Mouse (Mus musculus) liver, adult 2 months (tissue): Measurements from ENCODE around the gene Rgs9. TPM values are rescaled to one million over a fixed set of nuclear protein-coding genes. Genes with fewer than 3 reads are reported as not detected.
A peak's percentile ranks its signal among the peaks of the same experiment; 100 is the strongest.

Experiments used
- DNase-seq: peaks from one replicate; pipeline ENCODE4 v3.0.0-alpha.2; 2011; ENCODE audit warnings: low read depth, low spot score; ENCODE audit errors: extremely low read depth
- H3K27ac ChIP-seq: fragments of 200-500 bp; replicated peaks from 2 replicates; pipeline ENCODE4 v1.5.1; 2012; ENCODE audit warnings: low read depth, mild to moderate bottlenecking, control low read depth, inconsistent platforms, low read length; ENCODE audit not compliant: insufficient read depth
- H3K27me3 ChIP-seq: fragments of 200-500 bp; 2 replicates; pipeline ENCODE4 v1.6.1; 2012; ENCODE audit warnings: mild to moderate bottlenecking, moderate library complexity, low read length, inconsistent platforms; ENCODE audit not compliant: control insufficient read depth, insufficient read depth
- H3K36me3 ChIP-seq: fragments of 200-500 bp; 2 replicates; pipeline ENCODE4 v1.6.1; 2012; ENCODE audit warnings: low read length, inconsistent platforms; ENCODE audit not compliant: control insufficient read depth, insufficient read depth
- H3K4me1 ChIP-seq: fragments of 200-500 bp; 2 replicates; pipeline ENCODE4 v1.6.1; 2011; ENCODE audit warnings: low read length; ENCODE audit not compliant: control insufficient read depth, insufficient read depth
- H3K4me3 ChIP-seq: fragments of 200-500 bp; 2 replicates; pipeline ENCODE4 v1.5.1; 2011; ENCODE audit warnings: low read depth, mild to moderate bottlenecking, control low read depth, low read length, moderate library complexity; ENCODE audit not compliant: insufficient read depth
- H3K79me2 ChIP-seq: fragments of 200-500 bp; 2 replicates; pipeline ENCODE4 v1.6.1; 2012; ENCODE audit warnings: inconsistent platforms, mild to moderate bottlenecking, low read length, moderate library complexity; ENCODE audit not compliant: control insufficient read depth, insufficient read depth
- H3K9ac ChIP-seq: fragments of 200-500 bp; 2 replicates; pipeline ENCODE4 v1.6.1; 2012; ENCODE audit warnings: low read depth, mild to moderate bottlenecking, control low read depth, inconsistent platforms, low read length
- CTCF ChIP-seq: fragments of 200-500 bp; IDR thresholded peaks from 2 replicates; pipeline ENCODE4 v1.5.1; 2011; ENCODE audit warnings: low read depth, low read length, control low read depth
- POLR2A ChIP-seq: fragments of 200-500 bp; IDR thresholded peaks from 2 replicates; pipeline ENCODE4 v1.6.1; 2011; ENCODE audit warnings: low read length, control low read depth; ENCODE audit not compliant: insufficient read depth; ENCODE audit errors: extremely low read depth
- WGBS: fragments of 180-500 bp; shearing (Covaris S2); methylation state at CpG from one replicate; pipeline ENCODE4 v1.1.7; 2018; 5-methylcytosine and 5-hydroxymethylcytosine counted together
- polyA plus RNA-seq: library from polyadenylated mRNA; depleted of rRNA; stranded (reverse); fragments of >200 nt; gene quantifications from 2 replicates; pipeline ENCODE4 v1.2.3, GENCODE M21; 2012
- total RNA-seq: library from RNA; depleted of rRNA; stranded (reverse); fragments of >200 nt; gene quantifications from 2 replicates; pipeline ENCODE4 v1.2.3, GENCODE M21; 2014

The Rgs9 gene
- total and polyA plus RNA-seq, 2 experiments: 0.09 to 0.37 TPM

DNA sequence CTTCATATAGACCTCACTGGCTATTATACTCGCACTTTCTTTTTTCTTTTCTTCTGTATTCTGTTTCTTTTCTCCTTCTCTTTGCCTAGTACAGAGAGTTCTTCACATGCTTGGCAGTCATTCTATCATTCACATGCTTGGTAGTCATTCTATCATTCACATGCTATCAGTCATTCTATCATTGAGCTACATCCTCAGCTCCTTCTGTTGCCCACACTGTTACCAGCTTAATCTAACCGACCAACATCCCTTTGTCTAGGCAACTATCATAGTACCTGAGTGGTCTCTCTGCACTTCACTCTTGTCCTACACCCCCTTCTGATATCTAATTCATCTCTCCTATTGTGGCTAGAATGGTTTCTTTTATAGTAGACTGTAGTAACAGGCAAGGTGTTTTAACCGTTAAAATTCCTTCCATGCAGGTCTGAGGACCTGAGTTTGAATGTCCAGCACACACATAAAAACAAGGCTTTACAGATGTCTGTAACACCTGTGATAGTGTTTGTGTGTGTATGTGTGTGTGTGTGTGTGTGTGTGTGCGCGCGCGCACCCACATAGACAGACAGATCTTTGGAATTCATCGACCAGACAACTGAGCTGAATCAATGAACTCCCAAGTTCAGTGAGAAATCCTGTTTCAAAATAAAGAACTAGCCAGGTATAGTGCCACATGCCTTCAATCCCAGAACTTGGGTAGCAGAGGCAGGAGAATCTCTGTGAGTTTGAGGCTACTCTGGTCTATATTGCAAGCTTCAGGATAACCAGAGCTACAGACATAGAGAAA is 41.4 kb upstream of the Rgs9 start:
- 56% methylated on average over 8 of the region's 8 CpGs for WGBS
- no peaks in the 10 kb centered on the region for H3K36me3 ChIP-seq
- TF ChIP-seq POLR2A: no peak
- TF ChIP-seq CTCF: no peak
- H3K27me3 ChIP-seq: no peaks in the 10 kb centered on the region
- no peak overlapping the region for H3K4me3 ChIP-seq
- no peak overlapping the region for H3K9ac ChIP-seq
- H3K27ac ChIP-seq: no peak overlapping the region
- no peaks in the 10 kb centered on the region for H3K79me2 ChIP-seq
- peaks cover 10% of the 10 kb centered on the region; the same call in 1 of the 2 replicates for H3K4me1 ChIP-seq
- peak; percentile 76 for DNase-seq

DNA sequence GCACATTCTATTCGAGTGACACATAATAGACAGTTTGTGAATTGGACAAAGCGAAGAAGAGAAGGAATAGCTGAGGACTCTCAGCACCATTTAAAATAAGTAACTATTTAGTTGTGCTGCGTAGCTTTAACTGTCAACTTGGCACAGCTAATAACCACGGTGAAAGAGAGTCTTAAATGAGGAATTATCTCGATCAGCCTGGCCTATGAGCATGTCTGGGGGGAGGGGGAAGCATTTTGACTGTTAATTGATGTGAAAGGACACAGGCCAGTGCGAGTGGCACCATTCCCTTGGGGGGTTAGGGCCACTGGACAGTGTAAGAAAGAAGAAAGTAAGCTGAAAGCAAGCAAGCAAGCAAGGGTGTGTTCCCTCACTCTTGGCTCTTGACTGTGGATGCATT is 38.0 kb upstream of the Rgs9 start:
- no peak for DNase-seq
- no peak overlapping the region for H3K4me3 ChIP-seq
- no peaks in the 10 kb centered on the region for H3K27me3 ChIP-seq
- H3K36me3 ChIP-seq: no peaks in the 10 kb centered on the region
- H3K4me1 ChIP-seq: peaks cover 11% of the 10 kb centered on the region; the same call in 1 of the 2 replicates
- no peak overlapping the region for H3K9ac ChIP-seq
- no peak overlapping the region for H3K27ac ChIP-seq
- 64% methylated on average over 6 of the region's 6 CpGs for WGBS
- TF ChIP-seq POLR2A (no peak), CTCF (no peak)
- H3K79me2 ChIP-seq: no peaks in the 10 kb centered on the region

DNA sequence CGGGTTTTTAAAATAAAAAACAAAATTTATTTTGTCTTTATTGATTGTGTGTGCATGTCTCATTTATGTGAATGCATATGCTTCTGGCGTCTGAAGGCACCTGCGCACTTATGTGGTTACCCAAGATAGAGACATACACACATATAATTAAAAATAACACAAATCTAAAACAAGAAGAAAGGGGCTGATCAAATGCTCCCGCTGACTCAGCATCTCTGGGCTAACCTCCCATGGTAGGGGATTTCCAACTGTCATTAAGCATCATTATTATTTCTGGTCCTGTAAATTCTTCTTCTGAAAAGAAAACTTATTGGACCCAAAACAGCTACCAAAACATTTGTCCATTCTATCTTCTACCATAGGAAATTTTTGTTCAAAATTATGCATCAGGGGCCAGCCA is 36.8 kb upstream of the Rgs9 start:
- Histone ChIP-seq H3K36me3 (no peaks in the 10 kb centered on the region), H3K4me1 (peaks cover 5% of the 10 kb centered on the region; the same call in 1 of the 2 replicates), H3K27me3 (no peaks in the 10 kb centered on the region), H3K79me2 (no peaks in the 10 kb centered on the region), H3K27ac (no peak overlapping the region), H3K9ac (no peak overlapping the region), H3K4me3 (no peak overlapping the region)
- no peak for DNase-seq
- 95% methylated on average over 4 of the region's 4 CpGs for WGBS
- TF ChIP-seq CTCF (no peak), POLR2A (no peak)

DNA sequence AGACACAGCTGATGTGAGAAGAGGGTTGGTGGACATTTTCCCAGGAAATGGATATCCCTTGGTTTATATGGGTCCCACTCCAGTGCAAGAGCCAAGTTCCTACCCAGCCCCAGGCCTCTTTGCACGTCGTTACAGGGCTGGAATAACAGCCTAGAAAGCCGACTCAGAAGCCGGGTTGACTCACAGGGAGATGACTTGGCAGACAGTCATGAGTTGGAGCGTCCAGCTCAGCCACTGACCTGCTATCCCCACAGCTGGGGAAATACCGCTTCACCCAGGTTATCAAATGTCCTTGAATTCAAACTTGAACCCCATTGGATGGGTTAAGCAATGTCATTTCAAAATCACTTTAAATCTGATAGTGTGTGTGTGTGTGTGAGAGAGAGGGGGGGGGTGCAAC is 34.8 kb upstream of the Rgs9 start:
- Histone ChIP-seq H3K9ac (no peak overlapping the region), H3K79me2 (no peaks in the 10 kb centered on the region), H3K36me3 (no peaks in the 10 kb centered on the region), H3K4me1 (peaks cover 5% of the 10 kb centered on the region; the same call in 1 of the 2 replicates), H3K27me3 (no peaks in the 10 kb centered on the region), H3K4me3 (no peak overlapping the region), H3K27ac (no peak overlapping the region)
- no peak for TF ChIP-seq POLR2A
- no peak for TF ChIP-seq CTCF
- peak; percentile 86 for DNase-seq
- WGBS: 14% methylated on average over 6 of the region's 6 CpGs

DNA sequence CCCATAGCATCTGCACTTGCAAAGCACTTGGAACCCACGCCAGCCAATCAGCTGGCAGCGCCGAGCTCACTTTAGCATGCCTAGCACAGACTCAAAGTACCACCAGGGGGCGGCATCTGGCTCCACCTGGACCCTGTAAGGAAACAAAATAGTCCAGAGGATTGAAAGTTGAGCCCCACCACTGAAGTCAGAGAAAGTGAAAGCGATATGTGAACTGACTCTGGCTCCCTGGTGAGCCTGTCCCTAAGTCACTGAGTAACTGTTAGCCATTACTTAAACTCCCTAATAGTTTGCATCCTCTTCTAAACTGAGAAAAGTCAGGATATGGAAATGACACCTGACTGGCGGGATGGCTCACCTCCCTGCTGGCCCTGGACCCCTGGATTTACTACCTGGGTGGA is 33.5 kb upstream of the Rgs9 start:
- Histone ChIP-seq H3K36me3 (no peaks in the 10 kb centered on the region), H3K27me3 (no peaks in the 10 kb centered on the region), H3K79me2 (no peaks in the 10 kb centered on the region), H3K4me3 (peak overlapping the region; percentile 13; the same call in 1 of the 2 replicates), H3K4me1 (peaks cover 5% of the 10 kb centered on the region; the same call in 1 of the 2 replicates), H3K27ac (peak overlapping the region; percentile 43), H3K9ac (peak overlapping the region; percentile 59; the same call in 1 of the 2 replicates)
- 2% methylated on average over 6 of the region's 6 CpGs for WGBS
- peak; percentile 81 for DNase-seq
- TF ChIP-seq CTCF (peak; percentile 91), POLR2A (no peak)
